Mouse (Mus musculus): ENCODE results near the gene Rnf2. TPM values are rescaled to one million over a fixed set of nuclear protein-coding genes. Genes with fewer than 3 reads are reported as not detected.

The Rnf2 gene
- total RNA-seq, 2 experiments from 2014 or later, result 49.1 to 59.8 TPM

Small RNAs within 50 kb of the gene (microRNA-seq; reads per million reads assigned to microRNA genes)
- gene Mir7682, result not detected

Other genes with a start within 250 kb of the Rnf2 start
- gene Ivns1abp, start 156.5 kb downstream of the Rnf2 start, total RNA-seq (2021), result 100 to 1,000 TPM; 210 to 250 TPM
- 10 to 100 TPM; 12.8 to 19.3 TPM for gene Swt1, start 72.5 kb downstream of the Rnf2 start, total RNA-seq (2021)
- 10 to 100 TPM; 18.9 to 25.9 TPM for gene Trmt1l, start 72.4 kb downstream of the Rnf2 start, total RNA-seq (2021)
- 10 to 100 TPM; 47.8 to 80.8 TPM for gene Fam129a, start 70.2 kb upstream of the Rnf2 start, total RNA-seq (2021)

All from adrenal gland, postnatal 10 days (tissue).